Mouse (Mus musculus): ENCODE results near the gene Marcksl1.

DNA sequence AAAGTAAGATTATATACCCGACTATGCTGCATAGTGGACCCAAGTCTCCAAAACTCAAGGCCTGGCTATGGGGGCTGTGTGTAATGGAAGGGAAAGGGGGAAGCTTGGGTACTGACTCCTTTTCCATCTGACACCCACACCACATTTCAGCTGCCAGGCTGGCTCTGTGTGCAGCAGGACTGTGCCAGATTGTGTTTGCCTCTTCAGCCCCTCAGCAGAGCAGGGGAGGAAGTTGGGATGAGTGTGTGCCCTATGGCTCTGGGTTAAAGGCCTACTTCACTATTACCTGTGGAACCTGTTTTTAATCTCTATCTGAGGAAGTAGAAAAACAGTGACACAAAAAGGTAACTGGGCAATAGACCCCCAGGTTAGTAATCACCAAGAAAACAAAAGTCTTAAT lies 32.3 kb upstream of the Marcksl1 start:
- TF ChIP-seq CTCF (IDR thresholded peaks at IDR 0.05), result no peak
- no peak for TF ChIP-seq POLR2A (IDR thresholded peaks at IDR 0.05; ENCODE audit: insufficient read depth, low read depth, low read length)
